Mouse (Mus musculus): Measurements from ENCODE around the gene Hypk. TPM values are rescaled to one million over a fixed set of nuclear protein-coding genes. Genes with fewer than 3 reads are reported as not detected.
"Not testable (repeated sequence)": the region's sequence is repeated elsewhere in the genome, so short reads cannot be mapped to it uniquely, and the experiment has no call there.

Gene Hypk
- polyA plus RNA-seq, 1 experiment, result 11.8 TPM

DNA sequence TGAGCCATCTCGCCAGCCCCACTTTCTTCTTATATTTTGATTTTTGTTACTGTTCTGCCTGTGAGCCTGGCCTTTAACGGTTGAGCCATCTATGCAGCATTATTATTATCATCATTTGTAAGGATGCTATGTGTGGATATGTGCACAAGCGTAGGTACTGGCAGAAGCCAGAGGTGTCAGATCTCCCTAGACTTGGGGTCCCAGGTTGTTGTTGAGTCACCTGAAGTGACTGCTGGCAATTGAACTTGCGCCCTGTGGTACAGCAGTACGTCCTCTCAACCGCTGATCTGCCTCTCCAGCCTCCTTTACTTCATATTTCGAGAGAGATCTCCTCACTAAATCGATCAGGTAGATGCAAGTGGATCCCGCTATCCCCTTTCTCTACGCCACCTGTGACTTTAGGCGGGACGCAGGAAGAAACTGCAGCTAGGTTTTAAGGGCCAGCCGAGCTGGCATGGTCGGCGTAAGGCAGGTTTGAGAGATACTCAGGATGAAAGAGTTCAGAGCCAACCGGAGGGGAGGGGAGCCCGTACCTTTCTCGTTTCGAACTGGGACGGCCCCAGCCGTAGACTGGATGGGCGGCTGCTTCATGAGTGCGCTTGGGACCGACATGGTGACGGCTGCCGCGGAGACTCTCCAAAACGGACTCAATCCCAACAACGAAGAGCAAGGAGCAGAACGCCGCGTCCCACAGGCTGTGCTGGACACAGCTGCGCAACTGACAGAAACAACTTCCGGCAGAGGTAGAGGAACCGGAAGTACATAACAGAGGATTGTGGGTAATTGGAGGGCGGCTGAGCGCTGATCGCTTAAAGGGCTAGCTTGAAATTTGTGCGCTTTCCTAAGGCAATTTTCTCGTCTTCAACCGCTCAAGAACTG is 20.4 kb downstream of the Hypk start, which contains the start of gene Mfap1b:
Mfap1b (minus strand) TSS at position 767 of the 879 bp plus-strand sequence.
- not testable (repeated sequence) for H3K36me3 ChIP-seq (ENCODE audit: control insufficient read depth, insufficient read depth); H3K79me3 ChIP-seq (ENCODE audit: low read depth); H3K27me3 ChIP-seq (ENCODE audit: control insufficient read depth, insufficient read depth, insufficient read length)
- Histone ChIP-seq H3ac (ENCODE audit: control insufficient read depth, insufficient read length, low read depth) (peak within 1 kb of the TSS; percentile 40), H3K79me2 (ENCODE audit: control insufficient read depth, insufficient read depth) (peaks cover 24% of the 10 kb centered on the region), H3K4me3 (ENCODE audit: insufficient read depth, poor library complexity, severe bottlenecking) (peak within 1 kb of the TSS; percentile 36)

DNA sequence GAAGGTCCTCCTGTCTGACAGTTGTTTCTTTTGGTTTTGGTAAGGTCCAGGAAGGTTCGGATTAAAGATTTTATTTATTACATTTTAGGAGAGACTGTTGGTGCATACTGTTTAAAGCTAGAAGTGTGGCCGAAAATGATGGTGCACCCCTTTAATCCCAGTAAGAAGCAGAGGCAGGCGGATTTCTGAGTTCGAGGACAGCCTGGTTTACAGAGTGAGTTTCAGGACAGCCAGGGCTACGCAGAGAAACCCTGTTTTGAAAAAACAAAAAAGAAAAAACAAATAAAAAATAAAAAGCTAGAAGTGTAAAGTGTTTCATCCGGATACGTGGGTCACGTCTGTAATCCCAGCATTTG is 21.1 kb downstream of the Hypk start:
- TF ChIP-seq FOSL1 (IDR thresholded peaks at IDR 0.05; ENCODE audit: insufficient read depth, low read length, poor library complexity, severe bottlenecking), result no peak
- no peak for TF ChIP-seq MAX (IDR thresholded peaks at IDR 0.05)
- TF ChIP-seq MYOG (IDR thresholded peaks at IDR 0.05; ENCODE audit: control insufficient read depth, extremely low read depth, insufficient read length), result no peak
- TF ChIP-seq CEBPB (IDR thresholded peaks at IDR 0.05; ENCODE audit: low read depth), result no peak
- TF ChIP-seq MYOD1 (IDR thresholded peaks at IDR 0.05; ENCODE audit: control insufficient read depth, insufficient read length, low read depth), result no peak
- no peak for TF ChIP-seq CTCF (IDR thresholded peaks at IDR 0.05; ENCODE audit: control insufficient read depth, insufficient read depth, insufficient read length)
- H3K79me3 ChIP-seq (ENCODE audit: low read depth), result peaks cover 8% of the 10 kb centered on the region
- H3K36me3 ChIP-seq (ENCODE audit: control insufficient read depth, insufficient read depth), result no peaks in the 10 kb centered on the region
- H3K27me3 ChIP-seq (ENCODE audit: control insufficient read depth, insufficient read depth, insufficient read length), result no peaks in the 10 kb centered on the region
- peaks cover 24% of the 10 kb centered on the region for H3K79me2 ChIP-seq (ENCODE audit: control insufficient read depth, insufficient read depth)
- H3K4me3 ChIP-seq (ENCODE audit: insufficient read depth, poor library complexity, severe bottlenecking), result peak overlapping the region; percentile 36
- no peak overlapping the region for H3ac ChIP-seq (ENCODE audit: control insufficient read depth, insufficient read length, low read depth)

DNA sequence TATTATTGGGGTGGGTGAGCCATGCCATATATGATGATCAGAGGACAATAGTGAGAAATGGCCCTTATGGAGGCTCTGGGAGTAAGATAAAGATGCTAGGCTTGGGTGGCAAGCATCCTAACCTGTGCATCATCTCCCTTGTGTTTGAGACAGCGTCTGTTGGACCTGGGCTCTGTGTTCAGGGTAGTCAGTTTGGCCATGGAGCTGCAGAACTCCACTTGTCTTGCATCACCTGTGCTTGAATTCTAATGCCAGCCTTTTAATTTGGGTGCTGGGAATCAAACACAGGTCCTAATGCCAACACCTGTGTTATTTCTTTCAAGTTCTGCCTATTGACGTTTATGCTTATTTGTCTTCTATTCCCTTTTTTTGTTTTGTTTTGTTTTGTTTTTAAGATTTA is 22.2 kb downstream of the Hypk start:
- not testable (repeated sequence) for H3ac ChIP-seq (ENCODE audit: control insufficient read depth, insufficient read length, low read depth); H3K27me3 ChIP-seq (ENCODE audit: control insufficient read depth, insufficient read depth, insufficient read length); H3K79me3 ChIP-seq (ENCODE audit: low read depth); H3K36me3 ChIP-seq (ENCODE audit: control insufficient read depth, insufficient read depth); H3K4me3 ChIP-seq (ENCODE audit: insufficient read depth, poor library complexity, severe bottlenecking)
- peaks cover 23% of the 10 kb centered on the region for H3K79me2 ChIP-seq (ENCODE audit: control insufficient read depth, insufficient read depth)

DNA sequence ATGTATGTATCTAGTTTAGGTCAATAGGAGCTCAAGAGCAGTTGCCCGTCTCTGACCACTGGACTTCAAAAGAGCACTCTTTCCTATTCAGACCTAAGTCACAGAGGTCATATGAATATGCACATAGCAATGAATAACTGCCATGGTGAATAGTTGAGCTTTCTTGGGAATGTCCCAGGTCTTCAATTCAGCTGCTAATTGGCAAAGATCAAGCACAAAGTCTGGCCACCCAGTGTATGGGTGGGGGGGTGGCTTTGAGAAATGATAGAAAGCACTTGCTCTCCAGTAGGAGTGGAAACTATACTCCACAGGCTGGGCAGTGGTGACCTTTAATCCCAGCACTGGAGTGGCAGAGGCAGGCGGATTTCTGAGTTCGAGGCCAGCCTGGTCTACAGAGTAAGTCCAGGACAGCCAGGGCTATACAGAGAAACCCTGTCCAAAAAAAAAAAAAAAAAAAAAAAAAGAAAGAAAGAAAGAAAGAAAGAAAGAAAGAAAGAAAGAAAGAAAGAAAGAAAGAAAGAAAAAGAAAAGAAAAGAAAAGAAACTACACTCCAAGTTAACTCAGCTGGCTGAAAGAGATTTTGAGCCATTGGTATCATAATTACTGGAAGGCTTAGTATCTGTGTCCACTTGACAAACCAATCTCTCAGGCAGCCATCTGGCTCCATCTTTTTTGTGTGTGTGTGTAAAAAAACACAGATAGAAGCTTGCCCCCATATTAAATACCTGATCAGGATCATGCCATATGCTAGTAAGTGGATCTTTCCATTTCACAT is 24.6 kb downstream of the Hypk start:
- H3K27me3 ChIP-seq (ENCODE audit: control insufficient read depth, insufficient read depth, insufficient read length), result no peaks in the 10 kb centered on the region
- H3ac ChIP-seq (ENCODE audit: control insufficient read depth, insufficient read length, low read depth), result no peak overlapping the region
- no peak overlapping the region for H3K4me3 ChIP-seq (ENCODE audit: insufficient read depth, poor library complexity, severe bottlenecking)
- H3K79me3 ChIP-seq (ENCODE audit: low read depth), result peaks cover 2% of the 10 kb centered on the region
- no peaks in the 10 kb centered on the region for H3K36me3 ChIP-seq (ENCODE audit: control insufficient read depth, insufficient read depth)
- no peak for TF ChIP-seq USF1 (IDR thresholded peaks at IDR 0.05; ENCODE audit: low read depth)
- TF ChIP-seq FOSL1 (IDR thresholded peaks at IDR 0.05; ENCODE audit: insufficient read depth, low read length, poor library complexity, severe bottlenecking), result no peak
- TF ChIP-seq MYOD1 (IDR thresholded peaks at IDR 0.05; ENCODE audit: control insufficient read depth, insufficient read length, low read depth), result no peak
- no peak for TF ChIP-seq MYOG (IDR thresholded peaks at IDR 0.05; ENCODE audit: control insufficient read depth, extremely low read depth, insufficient read length)
- TF ChIP-seq CEBPB (IDR thresholded peaks at IDR 0.05; ENCODE audit: low read depth), result no peak
- no peak for TF ChIP-seq CTCF (IDR thresholded peaks at IDR 0.05; ENCODE audit: control insufficient read depth, insufficient read depth, insufficient read length)
- no peak for TF ChIP-seq MAX (IDR thresholded peaks at IDR 0.05)
- peaks cover 7% of the 10 kb centered on the region for H3K79me2 ChIP-seq (ENCODE audit: control insufficient read depth, insufficient read depth)

DNA sequence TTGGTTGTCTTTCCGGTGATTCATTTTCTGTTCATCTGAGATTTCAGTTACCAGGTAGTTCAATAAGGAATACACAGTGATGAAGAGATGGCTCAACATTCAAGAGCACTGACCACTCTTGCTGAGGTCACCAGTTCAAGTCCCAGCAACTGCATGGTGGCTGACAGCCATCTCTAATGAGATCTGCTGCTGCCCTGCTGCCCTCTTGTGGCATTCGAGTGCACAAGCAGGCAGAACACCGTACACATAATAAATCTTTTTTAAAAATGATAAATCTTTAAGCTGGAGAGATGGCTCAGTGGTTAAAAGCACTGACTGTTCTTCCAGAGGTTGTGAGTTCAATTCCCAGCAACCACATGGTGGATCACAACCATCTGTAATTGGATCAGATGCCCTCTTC is 27.4 kb downstream of the Hypk start:
- no peak overlapping the region for H3ac ChIP-seq (ENCODE audit: control insufficient read depth, insufficient read length, low read depth)
- no peaks in the 10 kb centered on the region for H3K79me2 ChIP-seq (ENCODE audit: control insufficient read depth, insufficient read depth)
- H3K36me3 ChIP-seq (ENCODE audit: control insufficient read depth, insufficient read depth), result no peaks in the 10 kb centered on the region
- TF ChIP-seq MYOD1 (IDR thresholded peaks at IDR 0.05; ENCODE audit: control insufficient read depth, insufficient read length, low read depth) (no peak), FOSL1 (IDR thresholded peaks at IDR 0.05; ENCODE audit: insufficient read depth, low read length, poor library complexity, severe bottlenecking) (no peak), CTCF (IDR thresholded peaks at IDR 0.05; ENCODE audit: control insufficient read depth, insufficient read depth, insufficient read length) (peak; percentile 17), MYOG (IDR thresholded peaks at IDR 0.05; ENCODE audit: control insufficient read depth, extremely low read depth, insufficient read length) (no peak)
- no peaks in the 10 kb centered on the region for H3K79me3 ChIP-seq (ENCODE audit: low read depth)
- H3K4me3 ChIP-seq (ENCODE audit: insufficient read depth, poor library complexity, severe bottlenecking), result no peak overlapping the region
- H3K27me3 ChIP-seq (ENCODE audit: control insufficient read depth, insufficient read depth, insufficient read length), result no peaks in the 10 kb centered on the region

DNA sequence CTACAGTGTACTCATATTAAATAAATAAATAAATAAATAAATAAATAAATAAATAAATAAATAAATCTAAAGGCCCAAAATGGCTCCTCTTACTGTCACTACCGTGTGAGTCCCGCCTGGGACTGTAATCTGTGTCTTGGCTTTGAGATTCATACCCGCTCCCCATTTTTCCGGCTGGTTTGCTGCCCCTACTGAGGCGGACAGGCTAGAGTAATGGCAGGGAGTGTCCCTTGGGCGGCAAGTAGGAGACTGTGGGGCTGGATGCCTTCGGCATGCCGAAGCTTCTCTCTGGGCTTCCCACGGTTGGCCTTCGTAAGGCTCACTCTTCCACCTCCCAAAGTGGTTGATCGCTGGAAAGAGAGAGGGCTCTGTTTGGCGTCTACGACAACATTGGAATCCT is 27.8 kb downstream of the Hypk start:
- not testable (repeated sequence) for H3K27me3 ChIP-seq (ENCODE audit: control insufficient read depth, insufficient read depth, insufficient read length); H3ac ChIP-seq (ENCODE audit: control insufficient read depth, insufficient read length, low read depth); H3K79me2 ChIP-seq (ENCODE audit: control insufficient read depth, insufficient read depth); H3K79me3 ChIP-seq (ENCODE audit: low read depth); H3K4me3 ChIP-seq (ENCODE audit: insufficient read depth, poor library complexity, severe bottlenecking); H3K36me3 ChIP-seq (ENCODE audit: control insufficient read depth, insufficient read depth)

Measured in C2C12 (cell line).